Mouse (Mus musculus) megakaryocyte-erythroid progenitor cell, adult 5-6 weeks (primary cell): ENCODE results near the gene Syn3. TPM values are rescaled to one million over a fixed set of nuclear protein-coding genes. Genes with fewer than 3 reads are reported as not detected.

Experiments used
- ATAC-seq: replicated peaks from 2 replicates; pipeline ENCODE4 v1.8.0; 2016; ENCODE audit warnings: mild to moderate bottlenecking, inconsistent platforms; ENCODE audit not compliant: severe bottlenecking, poor library complexity, low FRiP score, low TSS enrichment
- total RNA-seq, 2 experiments: library from RNA; stranded (forward) in 1 of 2; stranded (reverse) in 1 of 2; fragments of 200-1000, 215-1000 nt in 1 of 2; fragments of >200 nt in 1 of 2; fragmentation: Nextera tagmentation in 1 of 2; gene quantifications; 2 replicates each; pipeline ENCODE4 v1.2.3; 2014 to 2017

Syn3 gene
- total RNA-seq, 2 experiments from 2014 or later, result 0.14 to 0.59 TPM

DNA sequence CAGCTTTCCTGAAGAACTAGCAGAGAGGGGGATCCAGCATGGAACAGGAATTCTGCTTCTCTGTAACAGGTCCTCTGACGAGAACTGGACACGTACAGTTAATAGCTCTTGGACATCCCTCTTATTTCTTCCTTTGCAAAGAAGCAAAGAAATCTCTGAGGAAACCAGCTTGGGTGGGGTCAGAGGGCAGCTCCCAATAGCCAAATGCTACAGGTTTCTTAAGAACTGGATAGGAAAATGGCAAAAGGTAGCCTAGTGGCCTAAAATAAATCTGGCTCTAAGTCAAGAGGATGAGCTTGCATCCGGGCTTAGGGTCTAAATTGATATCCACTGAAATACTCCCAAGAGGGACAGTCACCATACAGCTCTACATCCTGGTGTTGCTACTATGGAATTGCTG is 225.9 kb downstream of the Syn3 start:
- ATAC-seq, result no peak

GRCm38 (mm10) chr10:86270254-86270653 is 228.4 kb downstream of the Syn3 start:
- ATAC-seq, result no peak

DNA sequence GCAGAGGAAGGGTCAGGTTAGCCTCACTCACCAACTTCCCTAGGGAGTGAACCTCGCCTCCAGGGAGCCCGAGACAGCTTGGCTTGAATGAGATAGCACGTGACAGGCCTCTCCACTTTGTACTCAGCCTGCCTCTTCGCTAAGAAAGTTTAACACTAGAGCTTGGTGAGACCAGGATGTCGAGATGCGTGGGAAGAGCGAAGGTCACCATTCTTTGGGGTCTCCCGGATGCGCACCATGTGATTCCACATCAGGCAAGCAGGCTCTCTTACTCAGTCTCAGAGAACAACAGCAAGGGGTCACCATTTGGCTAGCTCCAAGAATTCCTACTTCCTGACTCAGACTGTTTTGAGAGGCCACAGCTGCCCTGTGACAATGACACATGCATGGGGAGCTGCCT is 234.1 kb downstream of the Syn3 start:
- no peak for ATAC-seq

DNA sequence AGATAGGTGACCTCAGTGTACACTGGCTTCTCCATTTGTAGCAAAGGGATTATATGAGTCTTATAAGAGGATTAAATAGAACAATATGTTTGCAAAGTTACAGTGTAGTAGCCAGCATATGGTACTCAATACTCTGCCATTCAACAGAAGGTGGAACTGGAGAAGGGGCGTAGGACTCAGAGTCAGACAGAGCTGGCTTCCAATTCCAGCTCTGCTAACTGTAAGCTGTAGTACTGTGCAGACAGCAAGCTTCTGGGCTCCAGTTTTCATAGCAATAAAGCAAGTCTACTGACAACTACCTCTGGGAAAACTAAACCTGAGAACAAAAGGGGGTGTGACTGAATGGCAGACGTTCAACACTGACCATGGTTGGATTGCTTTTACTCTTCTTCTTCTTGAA is 237.0 kb downstream of the Syn3 start:
- no peak for ATAC-seq

- ATAC-seq, result no peak
These were observed 239.7 kb downstream of the Syn3 start for GRCm38 (mm10) chr10:86258992-86259391.

DNA sequence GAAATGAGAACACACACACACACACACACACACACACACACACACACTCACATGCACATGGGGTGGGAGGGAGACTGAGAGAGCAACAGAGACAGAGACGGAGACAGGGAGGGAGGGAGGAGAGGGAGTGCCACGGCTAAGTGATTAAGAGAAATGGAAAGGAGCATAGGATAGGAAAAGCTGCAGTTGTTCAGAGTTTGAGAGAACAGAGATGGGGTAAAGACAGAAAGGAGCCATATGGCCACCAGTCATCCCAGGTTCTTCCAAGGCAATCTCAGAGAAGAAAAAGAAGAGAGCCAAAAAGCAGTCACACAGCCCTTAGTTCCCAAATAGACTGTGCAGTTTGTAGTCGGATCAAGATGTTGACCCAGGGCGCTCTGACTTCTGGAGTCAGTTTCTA is 240.7 kb downstream of the Syn3 start:
- ATAC-seq, result no peak

DNA sequence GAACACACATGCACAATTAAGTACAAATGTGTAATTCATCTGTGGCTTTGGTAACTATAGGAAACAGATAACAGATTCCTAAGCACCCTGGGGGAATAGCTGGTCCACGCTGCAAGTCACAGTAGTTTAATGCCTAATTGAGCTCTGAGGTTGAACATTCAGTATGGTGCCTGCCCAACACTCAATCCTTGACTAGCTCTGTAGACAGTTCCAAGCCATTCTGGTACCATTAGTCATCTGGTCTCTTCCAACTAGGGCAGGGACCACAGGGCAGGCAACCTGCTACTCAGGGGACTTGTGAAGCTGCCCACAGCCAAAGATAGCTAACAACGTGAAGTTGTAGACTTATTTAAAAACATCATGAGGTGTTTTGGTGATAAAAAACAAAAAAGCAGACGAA is 241.7 kb downstream of the Syn3 start:
- no peak for ATAC-seq

- ATAC-seq, result no peak
These were observed 242.5 kb downstream of the Syn3 start for GRCm38 (mm10) chr10:86256221-86256620.

- ATAC-seq, result no peak
These were observed 248.4 kb downstream of the Syn3 start for GRCm38 (mm10) chr10:86250149-86250922.

DNA sequence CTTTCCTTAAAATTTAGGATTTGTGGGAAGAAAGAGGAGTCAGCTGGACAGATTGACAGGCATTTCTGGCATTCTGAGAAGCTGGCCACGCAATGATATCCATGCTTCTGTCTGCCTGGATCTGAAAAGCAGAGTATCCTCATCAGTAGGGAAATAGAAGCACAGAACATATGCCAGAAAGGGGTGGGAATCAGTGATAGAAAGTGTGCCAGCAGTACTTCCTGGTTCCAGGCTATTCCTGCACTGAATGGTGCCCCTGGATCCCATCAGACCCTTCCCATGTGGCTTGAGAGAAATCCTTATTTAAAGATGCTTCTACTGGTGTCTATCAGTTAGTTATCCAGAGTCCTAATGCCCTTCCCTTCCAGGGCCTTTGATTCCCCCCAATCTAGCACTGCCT is 249.4 kb downstream of the Syn3 start:
- no peak for ATAC-seq

GRCm38 (mm10) chr10:86248807-86249206 is 249.9 kb downstream of the Syn3 start:
- no peak for ATAC-seq

GRCm38 (mm10) chr10:86248131-86248740 is 250.5 kb downstream of the Syn3 start:
- no peak for ATAC-seq

DNA sequence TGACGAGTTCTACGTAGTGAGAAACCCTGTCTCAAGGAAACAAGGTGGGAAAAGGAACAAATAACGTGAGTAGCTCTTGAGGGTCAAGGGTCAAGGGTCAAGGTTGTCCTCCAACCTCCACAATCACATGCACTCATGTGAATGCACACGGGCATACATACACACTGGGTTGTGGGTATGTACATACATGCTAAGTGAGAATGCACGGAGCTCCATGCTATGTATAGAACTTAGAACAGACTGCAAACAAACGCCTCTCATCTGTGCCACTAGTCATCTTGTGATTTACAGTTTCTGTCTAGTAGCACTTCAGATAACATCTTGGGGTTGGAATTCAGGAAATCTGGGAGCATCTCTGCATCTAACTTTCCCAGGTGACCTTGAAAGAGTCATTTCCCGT is 253.3 kb downstream of the Syn3 start:
- ATAC-seq, result no peak

- ATAC-seq, result no peak
These were observed 255.2 kb downstream of the Syn3 start for GRCm38 (mm10) chr10:86243525-86243924.

DNA sequence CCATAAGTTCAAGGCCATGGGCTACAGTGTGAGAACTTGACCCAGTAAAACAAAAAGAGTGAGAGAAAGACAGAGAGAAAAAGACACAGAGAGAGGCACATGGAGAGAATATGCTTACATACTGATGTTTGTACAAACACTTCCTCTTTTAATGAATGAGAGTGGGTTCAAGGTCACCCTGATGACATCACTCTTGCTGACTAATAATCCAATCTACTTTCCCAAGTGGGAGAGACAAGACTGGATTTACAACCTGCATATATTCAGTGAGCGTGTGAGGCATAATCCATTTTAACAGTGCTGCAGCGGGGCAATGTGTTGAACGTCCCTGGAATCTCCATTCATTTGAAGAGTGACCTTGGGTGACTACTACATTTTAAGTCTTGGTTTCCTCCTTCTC is 256.0 kb downstream of the Syn3 start:
- ATAC-seq, result no peak

- no peak for ATAC-seq
These were observed 268.7 kb downstream of the Syn3 start for GRCm38 (mm10) chr10:86230006-86230405.

- no peak for ATAC-seq
These were observed 273.2 kb downstream of the Syn3 start for GRCm38 (mm10) chr10:86225480-86225879.

DNA sequence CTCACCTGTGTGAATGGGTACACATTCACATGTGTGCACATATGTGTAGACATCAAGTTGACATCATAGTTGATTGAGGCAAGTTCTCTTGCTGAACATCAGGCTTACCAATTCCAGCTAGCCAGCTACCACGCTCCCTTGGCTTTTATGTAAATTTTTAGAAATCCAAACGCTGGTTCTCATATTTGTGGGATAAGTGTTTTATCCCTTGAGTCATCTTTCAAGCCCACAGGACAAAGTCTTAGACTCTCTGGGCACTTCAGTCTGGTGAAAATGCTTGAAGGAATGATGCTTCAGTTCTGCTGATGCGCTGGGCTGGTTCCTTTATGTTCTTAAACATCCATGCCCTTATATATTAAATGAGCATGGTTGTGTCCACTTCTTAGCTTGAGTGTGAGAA is 279.7 kb downstream of the Syn3 start:
- no peak for ATAC-seq

DNA sequence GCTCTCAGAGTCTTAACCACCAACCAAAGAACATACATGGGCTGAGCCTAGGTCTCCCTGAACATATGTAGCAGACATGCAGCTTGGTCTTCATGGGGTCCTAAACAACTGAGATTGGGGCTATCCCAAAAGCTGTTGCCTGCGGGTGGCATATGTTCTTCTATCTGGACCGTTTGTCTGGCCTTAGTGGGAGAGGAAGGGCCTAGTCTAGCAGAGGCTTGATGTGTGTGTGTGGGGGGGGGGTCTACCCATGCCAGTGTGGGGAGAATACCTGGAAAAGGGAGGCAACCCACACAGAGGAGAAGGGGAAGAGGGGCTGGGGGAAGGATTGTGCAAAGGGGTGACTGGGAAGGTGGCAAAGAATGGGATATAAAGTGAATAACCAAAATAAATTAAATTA is 281.9 kb downstream of the Syn3 start:
- no peak for ATAC-seq

DNA sequence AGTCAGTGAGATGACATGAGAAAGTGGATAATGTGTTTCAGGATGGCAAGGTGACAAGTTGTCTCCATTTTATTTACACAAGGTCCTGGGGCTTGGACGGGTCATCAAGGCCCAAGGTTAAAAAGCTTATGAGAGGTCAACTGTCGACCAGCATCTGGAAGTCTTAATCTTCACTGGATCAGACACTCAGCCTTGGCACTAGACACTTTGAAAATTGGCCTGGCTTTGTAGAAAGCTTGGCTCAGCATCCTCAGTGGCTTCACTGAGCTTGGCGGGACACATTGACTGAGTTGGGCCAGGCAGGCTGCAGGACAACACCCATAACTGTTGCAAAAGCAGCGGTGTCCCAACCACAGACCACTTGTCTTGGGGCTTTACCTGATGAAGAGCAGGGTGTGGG is 286.6 kb downstream of the Syn3 start:
- ATAC-seq, result no peak

DNA sequence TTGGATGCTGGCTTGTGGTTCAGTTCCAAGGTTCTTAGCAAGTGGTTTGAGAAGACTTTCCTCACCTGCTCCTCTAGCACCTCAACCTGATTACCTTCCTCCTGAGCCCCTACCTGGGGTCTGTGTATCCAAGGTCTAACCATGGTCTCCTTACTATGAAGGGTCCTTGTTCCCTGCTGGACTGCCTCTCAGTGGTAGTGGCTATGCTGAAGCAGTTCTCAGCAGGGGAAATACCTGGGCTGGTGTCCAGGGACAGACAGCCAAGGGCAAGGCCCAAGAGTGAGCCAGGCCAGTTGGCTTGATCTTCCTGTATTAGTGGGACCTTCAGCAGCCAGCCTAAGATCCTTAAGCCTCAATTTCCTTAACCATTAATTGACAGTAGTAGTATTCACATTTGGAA is 294.8 kb downstream of the Syn3 start:
- ATAC-seq, result no peak
